Mouse (Mus musculus) spleen, adult 2 months (tissue): Measurements from ENCODE around the gene Ttll11. TPM values are rescaled to one million over a fixed set of nuclear protein-coding genes. Genes with fewer than 3 reads are reported as not detected.

Experiments used
- DNase-seq, 2 experiments: peaks; one replicate each; pipeline versions ENCODE4 v3.0.0 to v3.0.0-alpha.2; 2012 to 2021; ENCODE audit warnings: low spot score in 2 of 2, low read depth in 1 of 2
- H3K27ac ChIP-seq: fragments of 200-500 bp; 2 replicates; pipeline ENCODE4 v1.5.1; 2012; ENCODE audit warnings: low read length, inconsistent platforms; ENCODE audit not compliant: insufficient read depth
- H3K27me3 ChIP-seq: fragments of 200-500 bp; 2 replicates; pipeline ENCODE4 v1.6.1; 2012; ENCODE audit warnings: mild to moderate bottlenecking, moderate library complexity, low read length, inconsistent platforms; ENCODE audit not compliant: control insufficient read depth, insufficient read depth
- H3K36me3 ChIP-seq: fragments of 200-500 bp; 2 replicates; pipeline ENCODE4 v1.6.1; 2012; ENCODE audit warnings: mild to moderate bottlenecking, low read length, inconsistent platforms; ENCODE audit not compliant: control insufficient read depth, insufficient read depth
- H3K4me1 ChIP-seq: fragments of 200-500 bp; 2 replicates; pipeline ENCODE4 v1.6.1; 2011; ENCODE audit warnings: inconsistent platforms; ENCODE audit not compliant: control insufficient read depth, insufficient read depth, insufficient read length
- H3K4me3 ChIP-seq: fragments of 200-500 bp; 2 replicates; pipeline ENCODE4 v1.5.1; 2011; ENCODE audit warnings: mild to moderate bottlenecking, inconsistent platforms; ENCODE audit not compliant: insufficient read depth, insufficient read length; ENCODE audit errors: extremely low read depth
- CTCF ChIP-seq: fragments of 200-500 bp; IDR thresholded peaks from 2 replicates; pipeline ENCODE4 v1.5.1; 2011; ENCODE audit warnings: mild to moderate bottlenecking, inconsistent platforms; ENCODE audit not compliant: insufficient read depth, insufficient read length, insufficient replicate concordance; ENCODE audit errors: extremely low read depth
- POLR2A ChIP-seq: fragments of 200-500 bp; IDR thresholded peaks from 2 replicates; pipeline ENCODE4 v1.6.1; 2011; ENCODE audit warnings: low read depth, low read length, inconsistent platforms
- WGBS: fragments of 180-500 bp; shearing (Covaris S2); methylation state at CpG from one replicate; pipeline ENCODE4 v1.1.7; 2018; 5-methylcytosine and 5-hydroxymethylcytosine counted together
- polyA plus RNA-seq: library from polyadenylated mRNA; depleted of rRNA; stranded (reverse); fragments of >200 nt; gene quantifications from 2 replicates; pipeline ENCODE4 v1.2.3, GENCODE M21; 2012

Ttll11 gene
- polyA plus RNA-seq, 1 experiment: 1.3 TPM

DNA sequence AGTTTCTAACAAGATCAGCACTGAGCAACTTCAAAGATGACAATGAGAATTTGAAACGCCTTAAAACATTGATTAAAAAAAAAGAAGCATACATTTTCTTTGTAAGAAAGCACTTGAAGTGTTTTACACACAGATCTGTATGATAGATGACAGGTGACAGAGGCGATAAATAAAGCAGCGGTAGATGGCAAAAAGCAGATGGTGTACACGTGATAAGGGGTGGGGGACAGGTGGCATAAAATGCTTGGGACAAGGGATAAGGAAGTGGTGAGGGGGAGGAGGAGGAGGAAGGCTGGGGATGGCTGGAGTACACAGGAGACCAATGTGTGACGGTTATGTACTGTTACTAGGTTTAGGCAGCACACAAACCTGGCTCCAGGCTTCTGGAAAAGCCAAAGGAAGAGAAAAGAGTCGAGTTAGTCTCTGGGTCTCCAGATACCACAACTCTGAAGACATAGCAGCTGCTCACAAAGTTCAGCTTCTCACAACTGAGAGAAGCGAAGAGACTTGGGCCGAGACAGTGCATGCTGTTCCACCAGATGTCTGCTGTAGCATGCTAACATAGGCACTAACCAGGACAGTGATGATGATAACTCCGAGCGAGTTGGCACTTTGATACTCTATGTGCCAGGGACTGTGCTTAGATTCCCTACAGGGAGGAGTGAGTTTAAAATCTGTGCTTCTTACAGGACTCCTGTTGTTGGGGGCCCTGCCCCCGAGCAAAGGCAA is 140.8 kb downstream of the Ttll11 start:
- Histone ChIP-seq H3K27me3 (no peaks in the 10 kb centered on the region), H3K4me1 (no peaks in the 10 kb centered on the region; the same call in 1 of the 2 replicates), H3K27ac (no peak overlapping the region), H3K4me3 (no peak overlapping the region), H3K36me3 (no peaks in the 10 kb centered on the region)
- 60% methylated on average over 11 of the region's 11 CpGs for WGBS
- no peak for DNase-seq
- no peak for TF ChIP-seq CTCF
- no peak for TF ChIP-seq POLR2A

DNA sequence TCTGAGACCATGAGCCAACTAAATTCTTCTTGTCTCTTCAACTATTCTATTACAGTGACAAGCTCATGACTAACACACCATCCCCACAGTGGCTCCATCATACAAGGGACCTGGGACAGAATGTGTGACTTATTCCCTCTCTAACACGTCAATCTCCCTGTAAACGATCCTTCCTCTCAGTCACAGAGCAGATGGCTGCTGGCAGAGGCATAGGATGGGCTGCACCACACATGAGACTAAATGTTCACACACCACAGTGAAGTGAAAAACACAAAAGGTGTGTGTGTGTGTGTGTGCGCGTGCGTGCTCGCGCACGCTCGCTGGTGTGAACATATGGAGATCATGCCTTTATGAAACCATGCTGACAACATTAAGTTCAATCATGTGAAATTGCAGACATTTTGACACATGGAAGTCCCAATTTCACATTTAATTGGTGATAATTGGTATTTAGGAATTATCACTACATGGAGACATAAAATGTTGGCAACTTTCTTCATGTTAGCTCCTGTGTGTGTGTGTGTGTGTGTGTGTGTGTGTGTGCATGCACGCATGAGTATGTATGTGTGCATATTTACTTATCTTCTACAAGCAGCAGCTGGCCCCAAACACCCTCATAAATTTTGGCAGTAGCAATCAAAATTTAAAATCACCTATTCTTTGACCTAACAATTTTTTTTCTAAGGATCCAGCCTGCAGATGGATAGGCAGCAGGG is 145.4 kb downstream of the Ttll11 start:
- DNase-seq: no peak
- H3K4me3 ChIP-seq: no peak overlapping the region
- TF ChIP-seq CTCF (no peak), POLR2A (no peak)
- H3K4me1 ChIP-seq: no peaks in the 10 kb centered on the region; the same call in 1 of the 2 replicates
- no peaks in the 10 kb centered on the region for H3K36me3 ChIP-seq
- WGBS: 98% methylated on average over 10 of the region's 10 CpGs
- no peaks in the 10 kb centered on the region for H3K27me3 ChIP-seq
- H3K27ac ChIP-seq: no peak overlapping the region

DNA sequence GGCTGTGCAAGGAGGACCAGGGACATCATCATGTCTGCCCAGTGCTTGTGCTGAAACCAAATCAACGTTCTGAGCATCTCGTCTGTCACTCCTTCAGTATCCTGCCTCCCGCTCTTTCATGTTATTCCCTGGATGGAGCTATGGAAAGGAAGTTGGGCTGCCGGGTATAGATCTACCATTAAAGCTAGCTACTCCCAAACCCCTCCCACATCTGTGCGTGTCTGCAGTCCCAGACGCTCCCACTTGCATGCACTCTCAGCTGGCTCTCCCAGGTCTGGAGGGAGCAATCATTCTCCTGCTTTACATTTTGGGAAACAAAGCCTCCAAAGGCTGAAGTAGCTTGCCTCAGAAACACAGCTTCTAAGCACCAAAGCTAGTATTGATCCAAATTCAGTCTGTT is 146.2 kb downstream of the Ttll11 start:
- Histone ChIP-seq H3K27me3 (no peaks in the 10 kb centered on the region), H3K27ac (no peak overlapping the region), H3K4me1 (no peaks in the 10 kb centered on the region; the same call in 1 of the 2 replicates), H3K36me3 (no peaks in the 10 kb centered on the region), H3K4me3 (no peak overlapping the region)
- DNase-seq: no peak
- 92% methylated on average over 6 of the region's 6 CpGs for WGBS
- TF ChIP-seq POLR2A: no peak
- no peak for TF ChIP-seq CTCF

DNA sequence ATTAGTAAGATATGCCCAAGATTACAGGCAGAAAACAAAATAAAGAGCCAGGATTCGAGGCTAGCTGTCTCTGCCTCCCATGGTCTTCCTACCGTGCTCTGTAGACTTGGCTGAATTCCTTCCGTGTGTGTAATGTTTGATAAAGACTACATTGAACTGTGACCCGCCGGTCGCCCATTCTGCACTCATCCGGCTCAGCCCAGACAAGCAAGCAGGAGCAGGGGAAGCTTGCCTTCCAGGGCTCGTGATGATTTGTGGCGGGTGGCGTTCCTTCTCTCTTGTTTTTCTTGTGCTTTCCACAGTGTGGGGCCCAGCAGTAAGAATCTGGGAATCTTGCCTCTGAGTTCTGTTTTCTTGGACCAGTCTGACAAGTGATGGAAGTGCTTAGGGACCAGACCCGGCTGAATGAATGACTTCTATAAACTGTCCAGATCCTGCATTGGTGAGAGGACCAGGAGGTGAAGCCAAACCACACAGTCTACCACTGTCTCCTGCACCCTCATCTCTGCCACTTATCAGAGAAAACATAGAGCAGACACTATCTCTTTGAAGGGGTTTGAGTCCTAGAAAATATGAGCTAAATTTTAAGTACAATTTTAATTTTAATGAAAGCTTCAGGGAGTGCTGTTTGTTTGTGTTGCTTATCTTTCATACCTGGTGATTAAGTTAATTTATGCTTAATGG is 146.8 kb downstream of the Ttll11 start:
- no peak for DNase-seq
- Histone ChIP-seq H3K27me3 (no peaks in the 10 kb centered on the region), H3K4me1 (no peaks in the 10 kb centered on the region; the same call in 1 of the 2 replicates), H3K27ac (no peak overlapping the region), H3K36me3 (no peaks in the 10 kb centered on the region), H3K4me3 (no peak overlapping the region)
- TF ChIP-seq CTCF (no peak), POLR2A (no peak)
- WGBS: 61% methylated on average over 11 of the region's 11 CpGs

DNA sequence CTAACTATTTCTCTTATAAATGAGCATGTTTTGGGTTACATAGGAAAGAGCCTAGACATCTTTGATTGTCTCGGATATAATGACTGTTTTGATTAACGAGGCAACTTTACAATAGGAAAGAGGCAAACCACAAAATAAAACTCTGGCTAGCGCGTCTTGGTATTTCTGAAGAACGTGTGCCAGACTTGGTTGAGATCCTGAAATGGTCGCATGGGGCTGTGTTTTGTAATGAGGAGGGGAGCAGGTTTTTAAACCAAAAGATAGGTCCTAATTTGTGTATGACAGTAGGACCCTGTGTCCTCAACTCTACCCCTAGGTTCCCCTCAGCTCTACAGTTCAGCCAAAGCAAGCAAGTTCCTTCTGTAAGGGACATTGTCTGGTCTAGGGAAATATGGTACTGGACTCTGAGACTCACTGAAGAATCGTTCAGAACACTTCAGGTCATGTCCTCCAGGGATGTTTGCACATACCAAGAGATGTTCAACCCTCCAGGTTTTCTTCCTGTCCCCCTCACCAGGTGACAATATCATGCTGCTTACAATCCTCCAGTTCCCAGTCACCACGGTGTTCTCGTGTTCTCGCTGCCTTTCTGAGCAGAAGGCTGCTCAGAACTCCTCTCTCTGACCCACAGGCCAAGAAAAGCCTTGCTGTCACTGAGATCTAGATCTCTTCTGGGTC is 147.7 kb downstream of the Ttll11 start:
- Histone ChIP-seq H3K27me3 (no peaks in the 10 kb centered on the region), H3K4me3 (no peak overlapping the region), H3K36me3 (no peaks in the 10 kb centered on the region), H3K27ac (no peak overlapping the region), H3K4me1 (no peaks in the 10 kb centered on the region; the same call in 1 of the 2 replicates)
- DNase-seq: no peak
- TF ChIP-seq CTCF: no peak
- no peak for TF ChIP-seq POLR2A
- WGBS: 42% methylated on average over 10 of the region's 10 CpGs
